Mouse (Mus musculus) embryonic fibroblast, embryonic 13.5 days (primary cell): ENCODE measurements around the gene AW549877.

Experiments
- CTCF ChIP-seq: IDR thresholded peaks from 2 replicates; pipeline ENCODE4 v1.5.1; 2011; ENCODE audit warnings: mild to moderate bottlenecking, control low read depth, low read length, moderate library complexity, borderline replicate concordance; ENCODE audit not compliant: insufficient read depth
- POLR2A ChIP-seq: IDR thresholded peaks from 2 replicates; pipeline ENCODE4 v1.6.1; 2011; ENCODE audit warnings: low read depth, mild to moderate bottlenecking, control low read depth, low read length, moderate library complexity

- peak; percentile 96 for TF ChIP-seq POLR2A
- TF ChIP-seq CTCF = no peak
These were observed at the start of gene AW549877 for GRCm38 (mm10) chr15:3995448-3996266.
